Comparison of ENCODE assay signal across 11 mouse cellular contexts in genomic region chr5:139813963-139814381, GRCm38 (mm10). TPM values are rescaled to one million over a fixed set of nuclear protein-coding genes. Genes with fewer than 3 reads are reported as not detected.
DNase-seq lines count a peak whose midpoint lies in the region; ATAC-seq and TF ChIP-seq lines count a peak whose summit lies in the region.
"Had no signal": no experiment of that assay in that cellular context is flagged by ENCODE, and none has a peak within 500 bp of the region (broad histone marks: within the 10 kb centered on the region; RNA-seq: fewer than 3 reads in every experiment).

No protein-coding gene starts in this region.

- H3K9me3 ChIP-seq in embryonic facial prominence, embryonic 10.5 days, result no peaks in the 10 kb centered on the region
- no peaks in the 10 kb centered on the region for H3K9me3 ChIP-seq in lung, embryonic 14.5 days (ENCODE audit: low read depth, low read length)
- H3K9me3 ChIP-seq in heart, embryonic 12.5 days (replicated peaks), result 0 out of 2 replicates have a peak, but pooled peaks cover 4% of the 10 kb centered on the region
- H3K9me3 ChIP-seq: midbrain, embryonic 10.5 days had no signal

- peak overlapping the region; percentile 69; the same call in 1 of the 2 replicates for H3K27ac ChIP-seq in embryonic facial prominence, embryonic 10.5 days (replicated peaks)
- peak overlapping the region; percentile 65; the same call in 1 of the 2 replicates for H3K27ac ChIP-seq in lung, embryonic 14.5 days (ENCODE audit: low read depth)
- H3K27ac ChIP-seq in heart, embryonic 12.5 days (ENCODE audit: poor library complexity, severe bottlenecking), result no peak overlapping the region
- H3K27ac ChIP-seq: hindbrain, embryonic 14.5 days had no signal

- peaks cover 35% of the 10 kb centered on the region for H3K27me3 ChIP-seq in embryonic facial prominence, embryonic 10.5 days (replicated peaks; ENCODE audit: low read depth, poor library complexity, severe bottlenecking)
- H3K27me3 ChIP-seq in lung, embryonic 14.5 days (ENCODE audit: insufficient read depth, low read length), result peaks cover 12% of the 10 kb centered on the region
- peaks cover 35% of the 10 kb centered on the region for H3K27me3 ChIP-seq in heart, embryonic 12.5 days (replicated peaks)

- peak overlapping the region; percentile 54 for H3K9ac ChIP-seq in lung, embryonic 14.5 days
- H3K9ac ChIP-seq in heart, embryonic 12.5 days, result no peak overlapping the region
- H3K9ac ChIP-seq: hindbrain, embryonic 14.5 days had no signal

- peak; percentile 8; the same call in 1 of the 2 replicates for TF ChIP-seq CTCF in lung, embryonic 14.5 days (IDR thresholded peaks at IDR 0.05; ENCODE audit: low read depth)

- 7% methylated on average over 13 of the region's 13 CpGs for WGBS in embryonic facial prominence, embryonic 10.5 days
- WGBS in lung, embryonic 14.5 days, result 8% methylated on average over 13 of the region's 13 CpGs
- 16% methylated on average over 13 of the region's 13 CpGs for WGBS in heart, embryonic 12.5 days

- H3K36me3 ChIP-seq in embryonic facial prominence, embryonic 10.5 days (replicated peaks), result no peaks in the 10 kb centered on the region
- H3K36me3 ChIP-seq in lung, embryonic 14.5 days (ENCODE audit: insufficient read depth), result no peaks in the 10 kb centered on the region
- H3K36me3 ChIP-seq in heart, embryonic 12.5 days, result no peaks in the 10 kb centered on the region
- H3K36me3 ChIP-seq: midbrain, embryonic 10.5 days had no signal

- peak overlapping the region; percentile 43 for H3K4me3 ChIP-seq in embryonic facial prominence, embryonic 10.5 days
- H3K4me3 ChIP-seq in lung, embryonic 14.5 days (ENCODE audit: low read depth, low read length), result peak overlapping the region; percentile 29
- H3K4me3 ChIP-seq in heart, embryonic 12.5 days, result no peak overlapping the region
- H3K4me3 ChIP-seq: midbrain, embryonic 10.5 days had no signal

- peaks cover 14% of the 10 kb centered on the region; the same call in 1 of the 2 replicates for H3K4me1 ChIP-seq in embryonic facial prominence, embryonic 10.5 days
- H3K4me1 ChIP-seq in lung, embryonic 14.5 days (ENCODE audit: insufficient read depth), result 0 out of 2 replicates have a peak, but pooled peaks cover 3% of the 10 kb centered on the region
- peaks cover 20% of the 10 kb centered on the region for H3K4me1 ChIP-seq in heart, embryonic 12.5 days (replicated peaks)

- peak; percentile 64 for DNase-seq in adrenal gland, postnatal 14 days
- no peak for DNase-seq in adrenal gland, postnatal 36 days
- DNase-seq in embryonic facial prominence, embryonic 10.5 days (ENCODE audit: low spot score), result peak; percentile 45
- DNase-seq in kidney, postnatal 10 days, result peak; percentile 83
- peak; percentile 73 for DNase-seq in lung, embryonic 14.5 days
- no peak for DNase-seq in spleen, adult 18-20 months
- DNase-seq in ovary, adult 18-20 months (ENCODE audit: low spot score), result no peak
- DNase-seq: thymus, postnatal 4 days had no signal

- ATAC-seq in lung, embryonic 14.5 days (ENCODE audit: insufficient read depth), result peak; percentile 67
- no peak for ATAC-seq in heart, embryonic 12.5 days (ENCODE audit: insufficient number of reproducible peaks, low FRiP score)

- H3K4me2 ChIP-seq in lung, embryonic 14.5 days, result peak overlapping the region; percentile 46
- H3K4me2 ChIP-seq in heart, embryonic 12.5 days, result no peak overlapping the region
- H3K4me2 ChIP-seq: hindbrain, embryonic 14.5 days had no signal

RNA-seq across cellular contexts. Expression of gene Tmem184a, which starts 5.7 kb away (rescaled TPM):
- 0.56 and 0.89 TPM in 2 replicates for total RNA-seq in adrenal gland, postnatal 14 days (2021)
- under 1 TPM; 0.20 to 0.23 TPM for total RNA-seq in adrenal gland, postnatal 36 days (2021)
- 3.5 and 4.3 TPM in 2 replicates for polyA plus RNA-seq in embryonic facial prominence, embryonic 10.5 days (2016; fragmentation: Nextera tagmentation; extraction: Ambion mirVana)
- 8.4 and 10.5 TPM in 2 replicates for polyA plus RNA-seq in lung, embryonic 14.5 days (2014; fragmentation: Nextera tagmentation; extraction: Ambion mirVana)
- polyA plus RNA-seq in heart, embryonic 12.5 days (2016; fragmentation: Nextera tagmentation; extraction: Ambion mirVana), result 0.41 and 0.42 TPM in 2 replicates
- polyA plus RNA-seq: hindbrain, embryonic 14.5 days had no signal

RNA-seq across cellular contexts. Expression of gene Gm26938, which starts 12.2 kb away (rescaled TPM):
- total RNA-seq in adrenal gland, postnatal 14 days (2021), result not detected in 2 replicates
- total RNA-seq in adrenal gland, postnatal 36 days (2021), result not detected
- not detected in 2 replicates for polyA plus RNA-seq in embryonic facial prominence, embryonic 10.5 days (2016; fragmentation: Nextera tagmentation; extraction: Ambion mirVana)
- not detected in 2 replicates for polyA plus RNA-seq in lung, embryonic 14.5 days (2014; fragmentation: Nextera tagmentation; extraction: Ambion mirVana)
- polyA plus RNA-seq in heart, embryonic 12.5 days (2016; fragmentation: Nextera tagmentation; extraction: Ambion mirVana), result not detected in 2 replicates
- polyA plus RNA-seq: midbrain, embryonic 10.5 days had no signal

RNA-seq across cellular contexts. Expression of gene Psmg3, which starts 12.7 kb away (rescaled TPM):
- 14.7 and 18.3 TPM in 2 replicates for total RNA-seq in adrenal gland, postnatal 14 days (2021)
- total RNA-seq in adrenal gland, postnatal 36 days (2021), result 10 to 100 TPM; 21.6 to 22.7 TPM
- 91.9 and 95.0 TPM in 2 replicates for polyA plus RNA-seq in embryonic facial prominence, embryonic 10.5 days (2016; fragmentation: Nextera tagmentation; extraction: Ambion mirVana)
- polyA plus RNA-seq in lung, embryonic 14.5 days (2014; fragmentation: Nextera tagmentation; extraction: Ambion mirVana), result 78.8 and 79.3 TPM in 2 replicates
- polyA plus RNA-seq in heart, embryonic 12.5 days (2016; fragmentation: Nextera tagmentation; extraction: Ambion mirVana), result 39.1 and 42.3 TPM in 2 replicates

RNA-seq across cellular contexts. Expression of gene Mafk, which starts 22.7 kb away (rescaled TPM):
- total RNA-seq in adrenal gland, postnatal 14 days (2021), result 25.1 and 29.8 TPM in 2 replicates
- total RNA-seq in adrenal gland, postnatal 36 days (2021), result 10 to 100 TPM; 31.2 to 45.8 TPM
- 9.2 and 10.5 TPM in 2 replicates for polyA plus RNA-seq in embryonic facial prominence, embryonic 10.5 days (2016; fragmentation: Nextera tagmentation; extraction: Ambion mirVana)
- 8.0 and 10.0 TPM in 2 replicates for polyA plus RNA-seq in lung, embryonic 14.5 days (2014; fragmentation: Nextera tagmentation; extraction: Ambion mirVana)
- 24.4 and 25.2 TPM in 2 replicates for polyA plus RNA-seq in heart, embryonic 12.5 days (2016; fragmentation: Nextera tagmentation; extraction: Ambion mirVana)

RNA-seq across cellular contexts. Expression of gene Ints1, which starts 38.5 kb away (rescaled TPM):
- total RNA-seq in adrenal gland, postnatal 14 days (2021), result 46.7 and 48.2 TPM in 2 replicates
- total RNA-seq in adrenal gland, postnatal 36 days (2021), result 10 to 100 TPM; 51.3 to 54.3 TPM
- 42.6 and 44.4 TPM in 2 replicates for polyA plus RNA-seq in embryonic facial prominence, embryonic 10.5 days (2016; fragmentation: Nextera tagmentation; extraction: Ambion mirVana)
- polyA plus RNA-seq in lung, embryonic 14.5 days (2014; fragmentation: Nextera tagmentation; extraction: Ambion mirVana), result 37.6 and 39.8 TPM in 2 replicates
- polyA plus RNA-seq in heart, embryonic 12.5 days (2016; fragmentation: Nextera tagmentation; extraction: Ambion mirVana), result 24.2 and 32.7 TPM in 2 replicates

Comparison
In these comparisons a context has a peak if more than half of its experiments do, and no peak if none do; other contexts are left out.
1. DNase-seq: peak in adrenal gland, postnatal 14 days (single experiment), embryonic facial prominence, embryonic 10.5 days (single experiment), kidney, postnatal 10 days (single experiment) and lung, embryonic 14.5 days (single experiment); none in adrenal gland, postnatal 36 days (0 of 2), spleen, adult 18-20 months (0 of 2) and ovary, adult 18-20 months (single experiment).